Mouse (Mus musculus): ENCODE results near the gene Greb1. TPM values are rescaled to one million over a fixed set of nuclear protein-coding genes. Genes with fewer than 3 reads are reported as not detected.

Greb1 gene
- polyA plus RNA-seq, 1 experiment from 2014 or later = 8.1 TPM

DNA sequence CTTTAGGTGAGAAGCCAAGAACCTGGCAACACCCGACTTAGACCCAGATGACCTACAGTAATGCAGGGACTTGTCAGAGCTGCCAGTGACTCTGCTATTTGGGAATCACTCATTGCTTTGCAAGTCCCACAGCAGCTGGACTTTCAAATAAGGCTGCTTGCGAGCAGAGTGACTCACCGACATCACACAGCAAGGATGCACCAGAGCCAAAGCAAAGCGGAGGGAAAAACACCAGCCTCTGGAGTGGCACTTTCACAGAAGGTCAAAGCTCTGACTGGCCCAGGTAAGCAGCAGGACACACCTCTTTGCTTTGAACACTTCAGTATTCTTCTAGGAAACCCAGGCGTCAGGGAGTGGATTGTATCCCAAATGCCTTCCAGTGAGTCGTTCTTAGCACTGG lies 164.9 kb downstream of the Greb1 start:
- H3K9ac ChIP-seq (ENCODE audit: low read length) = no peak overlapping the region
- no peak overlapping the region for H3K27ac ChIP-seq (ENCODE audit: low read depth)
- H3K9me3 ChIP-seq (ENCODE audit: control insufficient read depth, low read length) = no peaks in the 10 kb centered on the region
- H3K36me3 ChIP-seq (ENCODE audit: control insufficient read depth, insufficient read depth, low read length) = no peaks in the 10 kb centered on the region
- H3K4me2 ChIP-seq (ENCODE audit: low read length) = no peak overlapping the region
- no peak for DNase-seq (ENCODE audit: low spot score)
- no peak for ATAC-seq (replicated peaks; ENCODE audit: low FRiP score, low TSS enrichment, low read depth)
- 67% methylated on average over 6 of the region's 6 CpGs for WGBS
- H3K4me3 ChIP-seq (ENCODE audit: low read depth, low read length) = no peak overlapping the region
- H3K27me3 ChIP-seq (replicated peaks; ENCODE audit: control insufficient read depth, insufficient read depth, low read length) = no peaks in the 10 kb centered on the region
- H3K4me1 ChIP-seq (replicated peaks; ENCODE audit: control insufficient read depth, insufficient read depth, low read length) = no peaks in the 10 kb centered on the region

DNA sequence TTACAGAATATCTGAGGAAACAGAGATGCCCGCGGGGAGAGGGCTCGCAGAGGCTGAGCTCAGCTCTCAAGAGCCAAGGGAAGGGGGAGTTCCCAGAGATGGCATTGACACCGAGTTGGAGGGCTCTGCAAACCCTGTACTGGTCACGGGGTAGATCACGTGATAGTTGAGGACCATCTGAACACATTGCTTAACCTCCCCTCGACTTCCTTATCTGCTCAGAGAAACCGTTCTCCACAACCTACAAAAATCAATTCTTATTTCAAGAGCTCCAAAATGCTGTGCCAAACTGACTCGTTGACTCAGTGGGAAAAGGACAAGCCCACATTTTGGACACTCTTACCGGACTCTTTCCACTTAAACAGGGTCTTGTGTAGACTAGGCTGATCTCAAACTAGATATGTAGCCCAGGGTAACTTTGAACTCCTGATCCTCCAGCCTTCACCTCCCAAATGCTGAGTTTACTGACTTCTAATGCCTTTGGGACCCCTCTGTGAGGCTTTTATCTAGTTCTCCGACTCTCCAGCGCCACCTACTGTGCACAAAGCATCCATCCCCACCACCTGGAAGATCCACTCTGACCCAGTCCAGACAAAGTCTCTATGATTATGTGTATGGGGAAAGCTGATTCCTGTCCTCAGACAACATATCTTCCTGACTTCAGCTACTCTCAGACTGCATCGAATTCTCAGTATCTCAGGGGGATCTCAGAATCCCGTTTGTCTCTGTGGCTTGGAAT lies 166.4 kb downstream of the Greb1 start:
- 59% methylated on average over 14 of the region's 14 CpGs for WGBS
- H3K9me3 ChIP-seq (ENCODE audit: control insufficient read depth, low read length) = no peaks in the 10 kb centered on the region
- no peaks in the 10 kb centered on the region for H3K27me3 ChIP-seq (replicated peaks; ENCODE audit: control insufficient read depth, insufficient read depth, low read length)
- no peak overlapping the region for H3K4me3 ChIP-seq (ENCODE audit: low read depth, low read length)
- no peaks in the 10 kb centered on the region for H3K36me3 ChIP-seq (ENCODE audit: control insufficient read depth, insufficient read depth, low read length)
- DNase-seq (ENCODE audit: low spot score) (peak; percentile 79), ATAC-seq (replicated peaks; ENCODE audit: low FRiP score, low TSS enrichment, low read depth) (no peak)
- no peaks in the 10 kb centered on the region for H3K4me1 ChIP-seq (replicated peaks; ENCODE audit: control insufficient read depth, insufficient read depth, low read length)
- H3K9ac ChIP-seq (ENCODE audit: low read length) = no peak overlapping the region
- H3K27ac ChIP-seq (ENCODE audit: low read depth) = no peak overlapping the region
- no peak overlapping the region for H3K4me2 ChIP-seq (ENCODE audit: low read length)

DNA sequence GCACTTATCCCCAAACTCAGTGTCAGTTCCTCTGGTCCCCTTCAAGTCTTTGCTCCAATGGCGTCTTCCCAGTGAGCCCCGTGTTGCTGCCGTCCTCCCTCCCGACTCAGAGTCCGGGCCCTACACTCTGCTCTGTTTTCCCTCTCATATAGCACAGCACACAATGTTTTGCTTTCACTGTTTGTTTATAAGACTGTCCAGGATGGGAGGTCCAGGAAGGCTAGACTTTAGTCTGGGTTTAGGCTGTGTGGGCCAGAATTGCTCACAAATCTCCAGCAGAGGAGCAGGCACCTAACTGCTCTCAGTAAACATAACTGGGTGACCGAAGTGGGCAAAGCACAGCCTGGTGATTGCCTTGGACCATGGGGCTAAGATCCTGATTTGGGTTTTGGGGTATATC lies 167.5 kb downstream of the Greb1 start:
- DNase-seq (ENCODE audit: low spot score) = no peak
- Histone ChIP-seq H3K4me1 (replicated peaks; ENCODE audit: control insufficient read depth, insufficient read depth, low read length) (no peaks in the 10 kb centered on the region), H3K27ac (ENCODE audit: low read depth) (no peak overlapping the region), H3K4me3 (ENCODE audit: low read depth, low read length) (no peak overlapping the region), H3K9ac (ENCODE audit: low read length) (no peak overlapping the region), H3K36me3 (ENCODE audit: control insufficient read depth, insufficient read depth, low read length) (no peaks in the 10 kb centered on the region), H3K9me3 (ENCODE audit: control insufficient read depth, low read length) (no peaks in the 10 kb centered on the region), H3K27me3 (replicated peaks; ENCODE audit: control insufficient read depth, insufficient read depth, low read length) (no peaks in the 10 kb centered on the region), H3K4me2 (ENCODE audit: low read length) (no peak overlapping the region)
- no peak for ATAC-seq (replicated peaks; ENCODE audit: low FRiP score, low TSS enrichment, low read depth)
- WGBS = 39% methylated on average over 6 of the region's 6 CpGs

DNA sequence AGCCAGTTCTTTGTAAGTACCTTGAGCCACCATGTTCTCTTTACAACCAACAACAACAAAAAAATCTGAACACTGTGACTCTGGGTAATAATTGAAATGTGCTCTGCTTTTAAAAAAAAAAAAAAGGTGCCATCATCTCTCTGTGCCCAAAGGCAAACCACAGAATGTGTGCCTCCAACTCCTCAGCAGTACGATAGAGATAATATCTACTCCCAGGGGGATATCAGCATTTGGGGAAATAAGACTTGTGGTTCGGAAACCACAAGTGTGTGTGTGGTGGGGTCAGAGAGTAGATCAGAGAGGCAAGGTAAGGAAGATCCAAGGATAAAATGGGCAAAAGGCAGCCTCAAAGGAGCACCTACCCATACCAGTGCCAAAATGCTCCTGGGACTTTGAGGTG lies 169.3 kb downstream of the Greb1 start:
- DNase-seq (ENCODE audit: low spot score) (no peak), ATAC-seq (replicated peaks; ENCODE audit: low FRiP score, low TSS enrichment, low read depth) (no peak)
- Histone ChIP-seq H3K36me3 (ENCODE audit: control insufficient read depth, insufficient read depth, low read length) (no peaks in the 10 kb centered on the region), H3K9ac (ENCODE audit: low read length) (no peak overlapping the region), H3K4me1 (replicated peaks; ENCODE audit: control insufficient read depth, insufficient read depth, low read length) (no peaks in the 10 kb centered on the region), H3K4me3 (ENCODE audit: low read depth, low read length) (no peak overlapping the region), H3K27ac (ENCODE audit: low read depth) (no peak overlapping the region), H3K4me2 (ENCODE audit: low read length) (no peak overlapping the region), H3K27me3 (replicated peaks; ENCODE audit: control insufficient read depth, insufficient read depth, low read length) (no peaks in the 10 kb centered on the region), H3K9me3 (ENCODE audit: control insufficient read depth, low read length) (no peaks in the 10 kb centered on the region)
- WGBS = 84% methylated on average over 2 of the region's 2 CpGs

DNA sequence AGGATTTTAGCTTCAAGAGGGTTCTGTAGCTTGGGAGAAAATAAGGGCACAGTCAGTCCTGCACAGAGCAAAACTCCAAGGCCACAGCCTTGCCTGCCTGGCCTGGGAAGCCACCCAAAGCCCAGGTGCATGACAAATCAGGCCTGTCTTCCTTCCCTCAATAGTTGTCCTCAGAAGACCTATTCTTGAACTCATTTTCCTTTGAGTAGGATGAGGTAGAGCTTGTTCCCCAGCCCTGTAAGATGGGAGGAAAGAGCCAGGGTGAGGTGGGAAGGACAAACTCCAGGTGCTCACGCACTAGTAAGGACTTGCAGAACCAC lies 169.9 kb downstream of the Greb1 start:
- Histone ChIP-seq H3K36me3 (ENCODE audit: control insufficient read depth, insufficient read depth, low read length) (no peaks in the 10 kb centered on the region), H3K4me1 (replicated peaks; ENCODE audit: control insufficient read depth, insufficient read depth, low read length) (no peaks in the 10 kb centered on the region), H3K9ac (ENCODE audit: low read length) (no peak overlapping the region), H3K9me3 (ENCODE audit: control insufficient read depth, low read length) (no peaks in the 10 kb centered on the region), H3K4me3 (ENCODE audit: low read depth, low read length) (no peak overlapping the region), H3K4me2 (ENCODE audit: low read length) (no peak overlapping the region), H3K27me3 (replicated peaks; ENCODE audit: control insufficient read depth, insufficient read depth, low read length) (no peaks in the 10 kb centered on the region), H3K27ac (ENCODE audit: low read depth) (no peak overlapping the region)
- ATAC-seq (replicated peaks; ENCODE audit: low FRiP score, low TSS enrichment, low read depth) = no peak
- WGBS = 91% methylated on average over 1 of the region's 1 CpGs
- no peak for DNase-seq (ENCODE audit: low spot score)

DNA sequence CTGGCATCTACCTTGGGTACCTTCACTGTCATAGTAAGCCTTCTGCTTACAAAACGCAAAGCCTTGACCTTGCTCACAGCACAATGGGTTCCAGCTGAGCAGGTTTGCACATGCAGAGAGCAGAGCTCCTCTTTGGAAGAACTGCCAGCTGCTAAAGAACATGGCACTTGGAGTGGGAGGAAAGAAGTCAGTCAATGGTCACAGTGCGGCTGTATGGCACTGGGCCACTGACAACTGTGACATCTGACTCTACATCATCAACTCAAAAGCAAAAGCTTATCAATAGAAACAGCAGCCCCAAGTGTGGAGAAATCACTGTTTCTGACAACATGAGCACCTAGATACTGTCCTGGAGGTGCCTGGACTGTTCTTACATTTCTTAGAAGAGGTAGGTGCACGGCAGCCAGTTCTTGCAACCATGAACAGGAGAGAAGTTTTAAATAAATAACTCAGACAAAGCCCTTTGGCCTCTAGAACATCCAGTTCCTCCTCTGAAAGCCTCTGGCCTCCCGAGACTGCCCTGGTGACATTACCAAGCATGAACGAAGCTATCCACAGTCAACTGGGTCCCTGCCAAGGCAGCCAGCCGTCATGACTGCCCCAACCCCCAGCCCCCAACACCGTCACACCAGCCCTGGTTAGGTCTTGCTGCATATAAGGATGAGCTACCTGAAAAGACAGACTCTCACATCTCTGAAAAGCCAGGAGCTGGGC lies 170.4 kb downstream of the Greb1 start:
- Histone ChIP-seq H3K27me3 (replicated peaks; ENCODE audit: control insufficient read depth, insufficient read depth, low read length) (no peaks in the 10 kb centered on the region), H3K36me3 (ENCODE audit: control insufficient read depth, insufficient read depth, low read length) (no peaks in the 10 kb centered on the region), H3K4me2 (ENCODE audit: low read length) (no peak overlapping the region), H3K4me3 (ENCODE audit: low read depth, low read length) (no peak overlapping the region), H3K4me1 (replicated peaks; ENCODE audit: control insufficient read depth, insufficient read depth, low read length) (no peaks in the 10 kb centered on the region), H3K9ac (ENCODE audit: low read length) (no peak overlapping the region), H3K27ac (ENCODE audit: low read depth) (no peak overlapping the region), H3K9me3 (ENCODE audit: control insufficient read depth, low read length) (no peaks in the 10 kb centered on the region)
- WGBS = 60% methylated on average over 7 of the region's 7 CpGs
- ATAC-seq (replicated peaks; ENCODE audit: low FRiP score, low TSS enrichment, low read depth) (no peak), DNase-seq (ENCODE audit: low spot score) (no peak)

Small RNA genes lying within 50 kb of the gene (microRNA-seq; reads per million reads assigned to microRNA genes)
- gene Gm44305 = not detected

Other genes with a start within 250 kb of the Greb1 start
- gene Lpin1, start 189.9 kb downstream of the Greb1 start, polyA plus RNA-seq (2014; fragmentation: Nextera tagmentation; extraction: Ambion mirVana) = 7.0 and 8.4 TPM in 2 replicates
- not detected in 2 replicates for gene Ntsr2, start 147.5 kb downstream of the Greb1 start, polyA plus RNA-seq (2014; fragmentation: Nextera tagmentation; extraction: Ambion mirVana)
- 50.8 and 52.6 TPM in 2 replicates for gene E2f6, start 10.1 kb upstream of the Greb1 start, polyA plus RNA-seq (2014; fragmentation: Nextera tagmentation; extraction: Ambion mirVana)
- gene Rock2, start 94.0 kb upstream of the Greb1 start, polyA plus RNA-seq (2014; fragmentation: Nextera tagmentation; extraction: Ambion mirVana) = 20.1 and 20.7 TPM in 2 replicates
- 7.5 and 9.9 TPM in 2 replicates for gene Pqlc3, start 199.5 kb upstream of the Greb1 start, polyA plus RNA-seq (2014; fragmentation: Nextera tagmentation; extraction: Ambion mirVana)
- gene 2410004P03Rik, start 210.8 kb upstream of the Greb1 start, polyA plus RNA-seq (2014; fragmentation: Nextera tagmentation; extraction: Ambion mirVana) = 0.20 and 0.26 TPM in 2 replicates